Mouse (Mus musculus) thymus, adult 2 months (tissue): ENCODE results near the gene Ube2e3.

Source experiments
- CTCF ChIP-seq: fragments of 200-500 bp; IDR thresholded peaks from 2 replicates; pipeline ENCODE4 v1.5.1; 2012; ENCODE audit warnings: mild to moderate bottlenecking, control low read depth, low read length, moderate library complexity, borderline replicate concordance; ENCODE audit not compliant: control insufficient read depth, poor library complexity, insufficient read depth; ENCODE audit errors: extremely low read depth
- POLR2A ChIP-seq: fragments of 200-500 bp; IDR thresholded peaks from 2 replicates; pipeline ENCODE4 v1.6.1; 2012; ENCODE audit warnings: mild to moderate bottlenecking, low read length, control low read depth, moderate library complexity; ENCODE audit not compliant: control insufficient read depth, poor library complexity, insufficient read depth; ENCODE audit errors: extremely low read depth

DNA sequence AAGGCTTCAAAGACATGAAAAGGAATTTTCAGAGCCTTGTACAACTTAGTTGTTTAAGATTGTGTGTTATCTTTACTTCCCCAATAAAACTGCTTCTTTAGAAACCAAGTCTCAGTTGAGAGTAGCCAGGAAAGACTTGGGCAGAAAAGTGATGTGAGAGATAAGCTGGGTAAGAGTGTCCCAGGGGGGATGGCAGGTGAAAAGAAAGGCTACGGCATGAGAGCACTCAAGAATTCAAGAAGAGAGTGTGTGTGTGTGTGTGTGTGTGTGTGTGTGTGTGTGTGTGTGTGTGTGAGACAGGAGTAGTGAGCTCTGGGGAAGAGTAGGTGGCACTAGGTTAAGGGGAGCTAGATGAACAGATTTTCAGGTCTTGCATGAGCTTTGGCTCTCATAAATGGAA, 57.9 kb downstream of the Ube2e3 start:
- TF ChIP-seq CTCF (no peak), POLR2A (no peak)
